Mouse (Mus musculus): ENCODE measurements around the gene Rccd1. TPM values are rescaled to one million over a fixed set of nuclear protein-coding genes. Genes with fewer than 3 reads are reported as not detected.

Gene Rccd1
- polyA plus RNA-seq, 1 experiment from 2014 or later = 11.6 TPM

- 0 out of 2 replicates have a peak, but pooled peaks cover 7% of the 10 kb centered on the region for H3K4me1 ChIP-seq (replicated peaks; ENCODE audit: control insufficient read depth, insufficient read depth, low read length)
- no peak overlapping the region for H3K9ac ChIP-seq
- ATAC-seq (ENCODE audit: low FRiP score) (no peak), DNase-seq (ENCODE audit: low spot score) (no peak)
- H3K4me2 ChIP-seq (replicated peaks) = no peak overlapping the region
- H3K27ac ChIP-seq = no peak overlapping the region
- no peaks in the 10 kb centered on the region for H3K9me3 ChIP-seq (ENCODE audit: control insufficient read depth, low read length)
- H3K4me3 ChIP-seq (replicated peaks; ENCODE audit: low read length) = no peak overlapping the region
- WGBS = 96% methylated on average over 4 of the region's 4 CpGs
- H3K36me3 ChIP-seq (replicated peaks; ENCODE audit: control insufficient read depth, insufficient read depth) = peaks cover 19% of the 10 kb centered on the region
- H3K27me3 ChIP-seq (ENCODE audit: control insufficient read depth, insufficient read depth, low read length) = no peaks in the 10 kb centered on the region
Measured at GRCm38 (mm10) chr7:80298754-80299153, 25.5 kb downstream of the Rccd1 start.

GRCm38 (mm10) chr7:80297041-80297440, 27.2 kb downstream of the Rccd1 start:
- Histone ChIP-seq H3K36me3 (replicated peaks; ENCODE audit: control insufficient read depth, insufficient read depth) (peaks cover 15% of the 10 kb centered on the region), H3K4me3 (replicated peaks; ENCODE audit: low read length) (no peak overlapping the region), H3K4me2 (replicated peaks) (no peak overlapping the region), H3K9me3 (ENCODE audit: control insufficient read depth, low read length) (no peaks in the 10 kb centered on the region), H3K9ac (no peak overlapping the region), H3K27ac (no peak overlapping the region), H3K27me3 (ENCODE audit: control insufficient read depth, insufficient read depth, low read length) (no peaks in the 10 kb centered on the region), H3K4me1 (replicated peaks; ENCODE audit: control insufficient read depth, insufficient read depth, low read length) (0 out of 2 replicates have a peak, but pooled peaks cover 7% of the 10 kb centered on the region)
- no peak for ATAC-seq (ENCODE audit: low FRiP score)
- WGBS = 81% methylated on average over 3 of the region's 3 CpGs
- no peak for DNase-seq (ENCODE audit: low spot score)

GRCm38 (mm10) chr7:80296462-80296861, 27.8 kb downstream of the Rccd1 start:
- Histone ChIP-seq H3K4me3 (replicated peaks; ENCODE audit: low read length) (no peak overlapping the region), H3K27ac (no peak overlapping the region), H3K36me3 (replicated peaks; ENCODE audit: control insufficient read depth, insufficient read depth) (peaks cover 16% of the 10 kb centered on the region; the same call in 1 of the 2 replicates), H3K9me3 (ENCODE audit: control insufficient read depth, low read length) (no peaks in the 10 kb centered on the region), H3K4me2 (replicated peaks) (0 out of 2 replicates have a peak overlapping the region, but pooled peaks have one; percentile 99), H3K9ac (no peak overlapping the region), H3K27me3 (ENCODE audit: control insufficient read depth, insufficient read depth, low read length) (no peaks in the 10 kb centered on the region), H3K4me1 (replicated peaks; ENCODE audit: control insufficient read depth, insufficient read depth, low read length) (0 out of 2 replicates have a peak, but pooled peaks cover 7% of the 10 kb centered on the region)
- WGBS = 95% methylated on average over 6 of the region's 6 CpGs
- no peak for ATAC-seq (ENCODE audit: low FRiP score)
- DNase-seq (ENCODE audit: low spot score) = no peak

- peak overlapping the region; percentile 63 for H3K9ac ChIP-seq
- 9% methylated on average over 37 of the region's 37 CpGs for WGBS
- H3K9me3 ChIP-seq (ENCODE audit: control insufficient read depth, low read length) = no peaks in the 10 kb centered on the region
- H3K27ac ChIP-seq = peak overlapping the region; percentile 51; the same call in 1 of the 2 replicates
- DNase-seq (ENCODE audit: low spot score) = peak; percentile 47
- H3K4me3 ChIP-seq (replicated peaks; ENCODE audit: low read length) = peak overlapping the region; percentile 77
- ATAC-seq (ENCODE audit: low FRiP score) = no peak; the same call in 1 of the 2 replicates
- H3K36me3 ChIP-seq (replicated peaks; ENCODE audit: control insufficient read depth, insufficient read depth) = peaks cover 24% of the 10 kb centered on the region
- H3K4me2 ChIP-seq (replicated peaks) = peak overlapping the region; percentile 99
- no peaks in the 10 kb centered on the region for H3K27me3 ChIP-seq (ENCODE audit: control insufficient read depth, insufficient read depth, low read length)
- 0 out of 2 replicates have a peak, but pooled peaks cover 7% of the 10 kb centered on the region for H3K4me1 ChIP-seq (replicated peaks; ENCODE audit: control insufficient read depth, insufficient read depth, low read length)
Measured at GRCm38 (mm10) chr7:80294764-80295648, 29.2 kb downstream of the Rccd1 start.

GRCm38 (mm10) chr7:80294062-80294763, 30.0 kb downstream of the Rccd1 start, which contains the start of gene Prc1:
Prc1 (plus strand) TSS chr7:80294450.
- H3K4me1 ChIP-seq (replicated peaks; ENCODE audit: control insufficient read depth, insufficient read depth, low read length) = 0 out of 2 replicates have a peak, but pooled peaks cover 7% of the 10 kb centered on the region
- peak within 1 kb of the TSS; percentile 51 for H3K27ac ChIP-seq
- WGBS = under 1% methylated on average over 52 of the region's 52 CpGs
- no peaks in the 10 kb centered on the region for H3K27me3 ChIP-seq (ENCODE audit: control insufficient read depth, insufficient read depth, low read length)
- ATAC-seq (ENCODE audit: low FRiP score) = peak; percentile 99
- peak within 1 kb of the TSS; percentile 77 for H3K4me3 ChIP-seq (replicated peaks; ENCODE audit: low read length)
- H3K4me2 ChIP-seq (replicated peaks) = peak within 1 kb of the TSS; percentile 99
- H3K9ac ChIP-seq = peak within 1 kb of the TSS; percentile 63
- H3K9me3 ChIP-seq (ENCODE audit: control insufficient read depth, low read length) = no peaks in the 10 kb centered on the region
- peaks cover 27% of the 10 kb centered on the region for H3K36me3 ChIP-seq (replicated peaks; ENCODE audit: control insufficient read depth, insufficient read depth)
- DNase-seq (ENCODE audit: low spot score) = peak; percentile 98

- no peak for ATAC-seq (ENCODE audit: low FRiP score)
- no peaks in the 10 kb centered on the region for H3K9me3 ChIP-seq (ENCODE audit: control insufficient read depth, low read length)
- WGBS = 87% methylated on average over 10 of the region's 10 CpGs
- no peak overlapping the region for H3K27ac ChIP-seq
- no peak overlapping the region for H3K9ac ChIP-seq
- H3K27me3 ChIP-seq (ENCODE audit: control insufficient read depth, insufficient read depth, low read length) = no peaks in the 10 kb centered on the region
- H3K4me2 ChIP-seq (replicated peaks) = no peak overlapping the region
- H3K36me3 ChIP-seq (replicated peaks; ENCODE audit: control insufficient read depth, insufficient read depth) = peaks cover 90% of the 10 kb centered on the region
- no peak overlapping the region for H3K4me3 ChIP-seq (replicated peaks; ENCODE audit: low read length)
- DNase-seq (ENCODE audit: low spot score) = no peak
- H3K4me1 ChIP-seq (replicated peaks; ENCODE audit: control insufficient read depth, insufficient read depth, low read length) = no peaks in the 10 kb centered on the region
Measured at GRCm38 (mm10) chr7:80287736-80288135, 36.5 kb downstream of the Rccd1 start.

- DNase-seq (ENCODE audit: low spot score) = no peak
- 93% methylated on average over 6 of the region's 6 CpGs for WGBS
- ATAC-seq (ENCODE audit: low FRiP score) = no peak
- no peak overlapping the region for H3K4me2 ChIP-seq (replicated peaks)
- H3K9ac ChIP-seq = no peak overlapping the region
- H3K9me3 ChIP-seq (ENCODE audit: control insufficient read depth, low read length) = no peaks in the 10 kb centered on the region
- no peak overlapping the region for H3K27ac ChIP-seq
- H3K4me3 ChIP-seq (replicated peaks; ENCODE audit: low read length) = no peak overlapping the region
- no peaks in the 10 kb centered on the region for H3K27me3 ChIP-seq (ENCODE audit: control insufficient read depth, insufficient read depth, low read length)
- peaks cover 85% of the 10 kb centered on the region for H3K36me3 ChIP-seq (replicated peaks; ENCODE audit: control insufficient read depth, insufficient read depth)
- no peaks in the 10 kb centered on the region for H3K4me1 ChIP-seq (replicated peaks; ENCODE audit: control insufficient read depth, insufficient read depth, low read length)
Measured at GRCm38 (mm10) chr7:80285725-80286124, 38.5 kb downstream of the Rccd1 start.

GRCm38 (mm10) chr7:80284391-80284790, 39.9 kb downstream of the Rccd1 start:
- H3K9me3 ChIP-seq (ENCODE audit: control insufficient read depth, low read length) = no peaks in the 10 kb centered on the region
- ATAC-seq (ENCODE audit: low FRiP score) = no peak
- H3K27me3 ChIP-seq (ENCODE audit: control insufficient read depth, insufficient read depth, low read length) = no peaks in the 10 kb centered on the region
- H3K36me3 ChIP-seq (replicated peaks; ENCODE audit: control insufficient read depth, insufficient read depth) = peaks cover 88% of the 10 kb centered on the region
- DNase-seq (ENCODE audit: low spot score) = no peak
- H3K27ac ChIP-seq = no peak overlapping the region
- 95% methylated on average over 5 of the region's 5 CpGs for WGBS
- H3K4me2 ChIP-seq (replicated peaks) = no peak overlapping the region
- H3K9ac ChIP-seq = no peak overlapping the region
- H3K4me1 ChIP-seq (replicated peaks; ENCODE audit: control insufficient read depth, insufficient read depth, low read length) = no peaks in the 10 kb centered on the region
- no peak overlapping the region for H3K4me3 ChIP-seq (replicated peaks; ENCODE audit: low read length)
